Mouse (Mus musculus): ENCODE results near the gene Chst1.

- TF ChIP-seq POLR2A (IDR thresholded peaks at IDR 0.05; ENCODE audit: borderline replicate concordance, low read depth, low read length): no peak
- TF ChIP-seq CTCF (IDR thresholded peaks at IDR 0.05; ENCODE audit: low read depth, low read length): no peak
These were observed 2.6 kb downstream of the Chst1 start for GRCm38 (mm10) chr2:92602073-92602472.

Data from bone marrow macrophage, adult 2 months (primary cell).